Mouse (Mus musculus): ENCODE measurements around the gene Mc1r. TPM values are rescaled to one million over a fixed set of nuclear protein-coding genes. Genes with fewer than 3 reads are reported as not detected.
A peak's percentile ranks its signal among the peaks of the same experiment; 100 is the strongest.
"Not testable (repeated sequence)": the region's sequence is repeated elsewhere in the genome, so short reads cannot be mapped to it uniquely, and the experiment has no call there.

Mc1r gene
- total RNA-seq, 2 experiments from 2014 or later, result not detected

DNA sequence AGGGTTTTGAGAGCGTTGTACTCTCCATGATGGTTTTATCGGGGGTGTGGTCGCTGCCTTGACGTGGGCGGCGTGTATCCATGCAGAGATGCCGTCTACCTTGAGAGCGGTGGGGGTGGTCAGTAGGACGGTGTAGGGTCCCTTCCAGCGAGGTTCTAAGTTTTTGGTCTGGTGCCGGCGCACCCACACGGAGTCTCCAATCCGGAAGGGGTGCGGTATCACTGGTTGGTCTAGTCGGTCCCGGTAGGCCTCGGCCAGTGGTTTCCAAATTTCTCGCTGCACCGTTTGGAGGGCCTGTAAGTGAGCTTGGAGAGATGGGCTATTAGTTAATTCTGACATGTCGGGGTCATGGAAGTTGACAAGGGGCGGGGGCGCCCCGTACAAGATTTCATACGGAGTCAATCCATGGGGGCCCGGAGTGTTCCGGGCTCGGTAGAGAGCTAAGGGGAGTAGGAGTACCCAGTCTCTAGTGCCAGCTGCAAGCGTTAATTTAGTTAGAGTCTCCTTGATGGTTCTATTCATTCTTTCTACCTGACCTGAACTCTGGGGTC lies 21.5 kb downstream of the Mc1r start:
- TF ChIP-seq CTCF (IDR thresholded peaks at IDR 0.05), result no peak
- Histone ChIP-seq H3K4me3 (no peak overlapping the region), H3K27ac (no peak overlapping the region)
- intact Hi-C loops (cut with DNase I), result no loop called here
- no peak for DNase-seq

- no peak overlapping the region for H3K27ac ChIP-seq
- TF ChIP-seq CTCF (IDR thresholded peaks at IDR 0.05), result no peak
- intact Hi-C loops (cut with DNase I), result no loop called here
- H3K4me3 ChIP-seq, result no peak overlapping the region
- no peak for DNase-seq
These were observed 22.2 kb downstream of the Mc1r start for GRCm38 (mm10) chr8:123428939-123429721.

- intact Hi-C loops (cut with DNase I); H3K27ac ChIP-seq; H3K4me3 ChIP-seq: not testable (repeated sequence)
- peak; percentile 5 for DNase-seq
These were observed 22.8 kb downstream of the Mc1r start for GRCm38 (mm10) chr8:123429722-123430013.

DNA sequence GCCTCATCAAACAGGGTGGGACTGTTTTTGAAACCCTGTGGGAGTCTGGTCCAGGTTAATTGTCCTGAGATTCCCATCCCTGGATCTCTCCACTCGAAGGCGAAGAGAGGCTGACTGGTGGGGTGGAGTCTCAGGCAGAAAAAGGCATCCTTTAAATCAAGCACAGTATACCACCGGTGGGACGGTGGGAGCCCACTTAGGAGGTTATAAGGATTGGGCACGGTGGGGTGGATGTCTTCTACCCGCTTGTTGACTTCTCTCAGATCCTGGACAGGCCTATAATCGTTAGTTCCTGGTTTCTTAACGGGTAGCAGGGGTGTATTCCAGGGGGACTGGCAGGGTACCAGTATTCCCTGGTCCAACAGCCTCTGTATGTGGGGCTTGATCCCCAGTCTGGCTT lies 24.0 kb downstream of the Mc1r start:
- H3K27ac ChIP-seq; H3K4me3 ChIP-seq; intact Hi-C loops (cut with DNase I); DNase-seq: not testable (repeated sequence)

DNA sequence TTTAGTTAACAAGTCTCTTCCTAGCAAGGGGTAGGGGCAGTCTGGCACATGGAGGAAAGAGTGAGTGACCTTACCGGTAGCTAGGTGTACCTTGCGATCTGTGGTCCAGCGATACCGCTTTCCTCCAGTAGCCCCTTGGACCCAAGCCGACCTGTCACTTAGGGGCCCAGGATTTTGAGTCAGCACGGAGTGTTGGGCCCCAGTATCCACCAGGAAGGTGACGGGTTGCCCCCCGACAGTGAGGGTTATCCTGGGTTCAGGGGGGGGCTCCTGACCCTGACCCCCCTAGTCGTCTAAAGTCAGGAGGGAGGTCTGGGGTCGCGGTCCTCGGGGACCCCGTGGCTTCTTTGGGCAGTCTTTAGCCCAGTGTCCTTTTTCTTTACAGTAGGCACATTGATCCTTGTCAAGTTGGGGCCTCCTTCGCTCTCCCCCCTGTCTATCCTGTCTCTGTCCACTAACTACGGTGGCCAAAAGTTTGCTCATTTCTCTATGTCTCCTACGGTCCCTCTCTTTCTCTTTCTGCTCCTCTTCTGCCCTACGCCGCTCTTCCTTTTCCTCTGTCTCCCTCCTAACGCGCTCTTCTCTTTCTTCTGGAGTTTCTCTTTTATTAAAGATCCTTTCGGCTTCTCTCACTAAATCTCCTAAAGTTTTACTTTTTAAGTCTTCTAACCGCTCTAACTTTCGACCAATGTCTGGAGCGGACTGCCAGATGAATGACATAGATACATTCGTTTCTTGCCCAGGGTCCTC lies 24.9 kb downstream of the Mc1r start:
- H3K27ac ChIP-seq, result no peak overlapping the region
- H3K4me3 ChIP-seq, result no peak overlapping the region
- intact Hi-C loops (cut with DNase I), result no loop called here
- no peak for DNase-seq
- TF ChIP-seq CTCF (IDR thresholded peaks at IDR 0.05), result no peak

DNA sequence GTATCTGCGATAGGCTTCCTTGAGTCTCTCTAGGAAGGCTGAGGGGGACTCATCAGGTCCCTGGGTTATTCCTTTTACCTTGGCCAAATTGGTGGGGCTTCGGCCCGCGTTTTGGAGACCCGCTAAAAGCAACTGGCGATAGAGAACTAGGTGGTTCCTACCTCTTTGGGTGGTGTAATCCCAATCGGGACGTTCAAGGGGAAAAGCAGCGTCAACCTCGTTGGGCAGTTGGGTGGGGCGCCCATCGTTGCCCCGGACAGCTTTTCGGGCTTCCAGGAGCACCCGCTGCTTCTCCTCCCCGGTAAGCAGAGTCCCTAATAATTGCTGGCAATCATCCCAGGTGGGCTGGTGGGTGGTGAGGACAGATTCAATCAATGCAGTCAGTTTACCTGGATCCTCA lies 25.5 kb downstream of the Mc1r start:
- Histone ChIP-seq H3K4me3 (no peak overlapping the region), H3K27ac (no peak overlapping the region)
- DNase-seq, result no peak
- intact Hi-C loops (cut with DNase I), result no loop called here
- TF ChIP-seq CTCF (IDR thresholded peaks at IDR 0.05), result no peak

- H3K4me3 ChIP-seq; intact Hi-C loops (cut with DNase I); H3K27ac ChIP-seq; DNase-seq: not testable (repeated sequence)
These were observed 26.5 kb downstream of the Mc1r start for GRCm38 (mm10) chr8:123433241-123433974.

DNA sequence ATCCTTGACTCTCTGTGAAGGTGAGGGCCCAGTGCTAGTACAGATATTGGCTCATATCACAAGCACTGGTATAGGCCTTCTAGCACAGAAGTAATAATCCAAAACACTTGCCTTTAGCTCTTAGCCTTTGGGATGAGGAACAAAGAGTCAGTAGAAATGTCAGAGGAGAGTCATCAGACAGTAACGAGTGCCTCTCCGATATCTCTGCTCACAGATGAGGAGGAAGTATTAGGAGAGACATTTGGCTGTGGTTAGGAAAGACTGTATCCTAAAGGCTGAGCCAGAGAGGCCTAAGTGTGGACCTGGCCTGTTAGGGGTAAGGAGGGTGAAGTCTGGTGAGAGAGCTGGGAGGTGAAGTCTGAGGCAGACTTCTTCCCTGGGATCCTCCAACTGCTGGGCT lies 34.9 kb downstream of the Mc1r start:
- intact Hi-C loops (cut with DNase I), result loop anchor here (5.0 kb wide), 1 partner anchor 69 kb away; the partner anchor contains the start of gene Tcf25
- DNase-seq, result no peak
- Histone ChIP-seq H3K27ac (no peak overlapping the region), H3K4me3 (no peak overlapping the region)
- no peak for TF ChIP-seq CTCF (IDR thresholded peaks at IDR 0.05)

DNA sequence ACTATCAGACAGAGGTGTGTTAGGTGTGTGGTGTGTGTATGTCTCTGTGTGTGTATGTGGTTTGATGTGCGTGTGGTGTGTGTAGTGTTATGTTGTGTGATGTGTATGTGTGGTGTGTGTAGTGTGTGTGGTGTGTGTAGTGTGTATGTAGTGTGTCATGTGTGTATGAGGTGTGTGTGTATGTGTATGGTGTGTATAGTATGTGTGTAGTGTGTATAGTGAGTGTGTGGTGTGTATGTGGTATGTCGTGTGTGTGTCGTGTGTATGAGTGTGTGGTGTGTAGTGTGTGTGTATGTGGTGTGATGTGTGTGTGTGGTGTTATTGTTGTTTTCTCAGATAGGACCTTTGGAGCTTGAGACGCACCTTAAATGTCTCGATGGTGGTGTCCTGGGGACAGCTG lies 35.4 kb downstream of the Mc1r start:
- H3K4me3 ChIP-seq, result peak overlapping the region; percentile 78

DNA sequence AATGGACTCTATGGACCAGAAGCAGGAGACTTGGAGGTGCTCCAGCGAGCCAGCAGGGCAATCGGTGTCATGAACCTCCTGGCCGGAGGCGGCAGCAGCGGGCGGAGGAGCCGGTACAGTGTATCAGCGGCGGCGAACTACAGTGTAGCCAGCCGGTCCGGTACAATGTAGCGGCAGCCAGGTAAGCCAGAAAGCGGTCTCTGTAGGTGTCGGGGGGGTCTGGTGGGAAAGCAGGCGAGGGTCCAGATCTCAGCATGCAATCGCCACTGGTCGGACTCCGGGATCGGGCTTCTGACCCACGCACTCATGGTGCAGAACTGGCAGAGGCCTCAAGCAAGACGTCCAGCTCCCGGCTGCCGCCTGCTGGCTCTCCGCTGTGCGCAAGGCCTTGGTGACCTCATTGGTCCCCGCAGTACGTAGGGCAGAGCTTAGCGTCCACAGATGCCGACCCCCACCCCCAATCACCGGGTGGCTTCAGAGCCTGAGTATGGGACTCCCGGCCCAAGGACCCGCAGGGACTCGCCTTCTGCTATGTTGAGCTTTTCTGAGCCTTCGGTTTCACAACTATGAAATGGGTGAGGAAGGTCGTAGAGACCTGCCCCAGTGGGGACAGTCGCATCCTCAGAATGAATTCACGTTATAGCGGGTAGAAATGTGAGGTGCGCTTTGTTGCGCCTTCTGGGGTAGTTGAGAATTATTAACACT lies 36.1 kb downstream of the Mc1r start:
- peak; percentile 96 for DNase-seq
- intact Hi-C loops (cut with DNase I), result loop anchor here (5.0 kb wide), 1 partner anchor 71 kb away; the partner anchor contains the start of gene Tcf25
- Histone ChIP-seq H3K4me3 (peak overlapping the region; percentile 78), H3K27ac (peak overlapping the region; percentile 95)
- peak; percentile 70 for TF ChIP-seq CTCF (IDR thresholded peaks at IDR 0.05)

More for the DNA sequence above, 35.4 kb downstream of the Mc1r start:
- TF ChIP-seq CTCF (IDR thresholded peaks at IDR 0.05), result no peak
- peak overlapping the region; percentile 95 for H3K27ac ChIP-seq
- intact Hi-C loops (cut with DNase I), result loop anchor here (5.0 kb wide), 1 partner anchor 70 kb away; the partner anchor contains the start of gene Tcf25
- no peak for DNase-seq

- no peak for DNase-seq
- peak overlapping the region; percentile 78 for H3K4me3 ChIP-seq
- intact Hi-C loops (cut with DNase I), result loop anchor here (5.0 kb wide), 1 partner anchor 71 kb away; the partner anchor contains the start of gene Tcf25
- TF ChIP-seq CTCF (IDR thresholded peaks at IDR 0.05), result no peak
- peak overlapping the region; percentile 95 for H3K27ac ChIP-seq
These were observed 36.6 kb downstream of the Mc1r start for GRCm38 (mm10) chr8:123443576-123443921.

DNA sequence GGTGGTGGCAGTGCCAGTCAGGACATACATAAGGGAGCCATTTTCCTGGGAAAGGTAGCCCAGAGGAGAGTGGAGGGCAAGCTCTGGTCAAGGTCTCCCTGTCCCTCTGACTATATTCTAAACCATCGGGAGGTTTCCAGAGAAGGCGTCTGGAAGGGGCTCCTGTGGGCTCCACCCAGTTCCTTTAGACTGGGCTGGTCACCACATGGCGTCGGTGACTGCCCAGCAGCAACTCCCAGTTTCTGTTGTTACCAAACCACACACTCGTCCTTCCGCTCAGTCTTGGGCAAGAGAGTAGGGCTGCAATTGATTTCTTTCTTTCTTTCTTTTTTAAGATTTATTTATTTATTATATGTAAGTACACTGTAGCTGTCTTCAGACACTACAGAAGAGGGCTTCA lies 37.2 kb downstream of the Mc1r start:
- intact Hi-C loops (cut with DNase I), result loop anchor here (5.0 kb wide), 1 partner anchor 72 kb away; the partner anchor contains the start of gene Tcf25
- H3K27ac ChIP-seq, result no peak overlapping the region
- no peak for DNase-seq
- no peak overlapping the region for H3K4me3 ChIP-seq
- TF ChIP-seq CTCF (IDR thresholded peaks at IDR 0.05), result no peak
